Mouse (Mus musculus) myocyte (in vitro differentiated cells): Measurements from ENCODE around the gene Dmrt1.

Source experiments
- MYOD1 ChIP-seq, 3 experiments: IDR thresholded peaks; one replicate each; pipeline ENCODE4 v1.6.1; 2011; ENCODE audit warnings: control low read depth in 2 of 3, low read depth in 2 of 3, mild to moderate bottlenecking in 2 of 3, moderate library complexity in 1 of 3; ENCODE audit not compliant: insufficient read length in 2 of 3, control insufficient read depth in 1 of 3
- MYOG ChIP-seq, 3 experiments: IDR thresholded peaks; one replicate each; pipeline ENCODE4 v1.6.1; 2011; ENCODE audit warnings: control low read depth in 2 of 3, low read depth in 2 of 3, mild to moderate bottlenecking in 2 of 3; ENCODE audit not compliant: insufficient read length in 2 of 3, control insufficient read depth in 1 of 3, insufficient read depth in 1 of 3
- POLR2A ChIP-seq: IDR thresholded peaks from one replicate; pipeline ENCODE4 v1.6.1; 2011; ENCODE audit warnings: low read depth, mild to moderate bottlenecking, control low read depth, moderate library complexity; ENCODE audit not compliant: insufficient read length
- TCF12 ChIP-seq: IDR thresholded peaks from one replicate; pipeline ENCODE4 v1.6.1; 2011; ENCODE audit warnings: mild to moderate bottlenecking, control low read depth; ENCODE audit not compliant: poor library complexity, insufficient read depth, severe bottlenecking
- USF1 ChIP-seq: IDR thresholded peaks from one replicate; pipeline ENCODE4 v1.6.1; 2011; ENCODE audit warnings: low read depth, mild to moderate bottlenecking, control low read depth, moderate library complexity

DNA sequence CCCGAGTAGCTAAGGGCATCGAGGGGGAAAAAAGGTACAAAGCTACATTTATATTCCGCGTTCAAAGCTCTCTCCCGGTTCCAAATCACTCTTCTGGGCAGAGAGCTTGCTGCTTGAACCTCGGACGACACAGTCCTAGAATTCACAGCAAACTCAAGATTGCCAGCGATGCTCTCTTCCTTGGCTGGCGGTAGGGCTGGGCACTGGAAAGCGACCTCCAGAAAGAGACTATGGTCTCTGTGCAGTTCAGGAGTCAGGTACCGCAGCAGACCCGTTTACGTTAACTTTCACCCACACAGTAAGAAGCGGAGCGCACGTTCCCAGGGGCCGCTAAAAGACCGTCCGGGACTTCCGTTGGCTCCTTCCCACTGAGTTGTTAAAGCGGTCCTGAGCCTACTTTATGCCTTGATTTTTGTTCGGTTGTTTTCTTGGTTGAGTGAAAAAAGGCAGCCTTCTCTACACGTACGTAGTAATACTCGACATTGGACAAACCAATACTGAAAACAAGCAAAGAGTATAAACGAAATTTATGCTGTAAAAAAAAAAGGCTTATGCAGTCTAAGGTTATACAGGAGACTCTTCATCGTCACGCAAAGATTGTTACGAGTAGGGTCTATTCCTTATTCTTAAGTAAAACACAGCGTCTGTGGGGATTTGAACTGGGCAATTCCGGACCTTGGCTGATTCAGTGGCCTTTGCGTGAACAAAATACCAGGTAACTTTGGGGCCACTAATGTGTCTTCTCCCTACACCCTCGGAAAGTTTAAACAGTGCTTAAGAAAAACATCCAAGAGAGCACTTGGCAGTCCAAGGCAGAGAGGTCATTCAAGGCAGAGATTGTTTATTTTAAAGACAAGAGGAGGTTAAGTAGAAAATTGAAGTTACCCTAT, 103.8 kb downstream of the Dmrt1 start:
- TF ChIP-seq POLR2A = no peak
- TF ChIP-seq USF1 = no peak
- TF ChIP-seq TCF12 = no peak
- TF ChIP-seq MYOD1 (IDR thresholded peaks at IDR 0.05; ENCODE audit: control insufficient read depth in 1 of 3, insufficient read length in 2 of 3, low read depth in 2 of 3) = no peak
- TF ChIP-seq MYOG (IDR thresholded peaks at IDR 0.05; ENCODE audit: control insufficient read depth in 1 of 3, insufficient read depth in 1 of 3, insufficient read length in 2 of 3, low read depth in 2 of 3) = no peak
